Mouse (Mus musculus) midbrain, embryonic 11.5 days (tissue): ENCODE data around the gene Zp3. TPM values are rescaled to one million over a fixed set of nuclear protein-coding genes. Genes with fewer than 3 reads are reported as not detected.

Source experiments
- ATAC-seq: fragments of 200-750 bp; cut with Nextera tagmentation; 2 replicates; pipeline ENCODE4 v1.8.0; 2017; ENCODE audit warnings: moderate TSS enrichment, moderate library complexity; ENCODE audit not compliant: low FRiP score
- DNase-seq: peaks from one replicate; pipeline ENCODE4 v3.0.0; 2015; ENCODE audit warnings: low spot score; ENCODE audit errors: missing footprints
- H3K27ac ChIP-seq: fragments of 300-500 bp; sonication (generic); 2 replicates; pipeline ENCODE4 v1.5.1; 2014; ENCODE audit warnings: low read depth, low read length
- H3K27me3 ChIP-seq: fragments of 300-500 bp; sonication (generic); 2 replicates; pipeline ENCODE4 v1.6.1; 2014; ENCODE audit warnings: mild to moderate bottlenecking, low read length, moderate library complexity, mixed read lengths; ENCODE audit not compliant: control insufficient read depth, insufficient read depth
- H3K36me3 ChIP-seq: fragments of 300-500 bp; sonication (generic); 2 replicates; pipeline ENCODE4 v1.6.1; 2014; ENCODE audit warnings: mild to moderate bottlenecking, low read length, moderate library complexity, mixed read lengths; ENCODE audit not compliant: control insufficient read depth, insufficient read depth
- H3K4me1 ChIP-seq: fragments of 300-500 bp; sonication (generic); 2 replicates; pipeline ENCODE4 v1.6.1; 2014; ENCODE audit warnings: low read length; ENCODE audit not compliant: control insufficient read depth, insufficient read depth
- H3K4me2 ChIP-seq: fragments of 300-500 bp; sonication (generic); 2 replicates; pipeline ENCODE4 v1.6.1; 2014; ENCODE audit warnings: mild to moderate bottlenecking, moderate library complexity
- H3K4me3 ChIP-seq: fragments of 300-500 bp; sonication (generic); 2 replicates; pipeline ENCODE4 v1.5.1; 2014; ENCODE audit warnings: low read depth, low read length
- H3K9ac ChIP-seq: fragments of 300-500 bp; sonication (generic); 2 replicates; pipeline ENCODE4 v1.6.1; 2014; ENCODE audit warnings: low read length
- H3K9me3 ChIP-seq: fragments of 300-500 bp; sonication (generic); 2 replicates; pipeline ENCODE4 v1.6.1; 2016; ENCODE audit warnings: low read length; ENCODE audit not compliant: control insufficient read depth
- WGBS: fragments of 180-500 bp; shearing (Covaris S2); extraction: QIAGEN DNeasy Blood & Tissue Kit; methylation state at CpG from one replicate; pipeline ENCODE4 v1.1.7; 2014; 5-methylcytosine and 5-hydroxymethylcytosine counted together
- polyA plus RNA-seq: library from polyadenylated mRNA; unstranded; fragments of >200 nt; fragmentation: Nextera tagmentation; extraction: Ambion mirVana; gene quantifications from 2 replicates; pipeline ENCODE4 v1.2.1, GENCODE M21; 2014

Zp3 gene
- polyA plus RNA-seq, 1 experiment from 2014 or later, result not detected

- DNase-seq (no peak), ATAC-seq (no peak)
- H3K4me3 ChIP-seq, result no peak overlapping the region
- H3K9ac ChIP-seq, result no peak overlapping the region
- no peaks in the 10 kb centered on the region for H3K27me3 ChIP-seq
- H3K36me3 ChIP-seq, result 0 out of 2 replicates have a peak, but pooled peaks cover 2% of the 10 kb centered on the region
- no peaks in the 10 kb centered on the region for H3K4me1 ChIP-seq
- H3K27ac ChIP-seq, result no peak overlapping the region
- no peak overlapping the region for H3K4me2 ChIP-seq
- WGBS, result 88% methylated on average over 4 of the region's 4 CpGs
- H3K9me3 ChIP-seq, result no peaks in the 10 kb centered on the region
Measured at GRCm38 (mm10) chr5:136004537-136004936, 24.6 kb downstream of the Zp3 start.

- WGBS, result 79% methylated on average over 7 of the region's 7 CpGs
- no peak overlapping the region for H3K4me2 ChIP-seq
- H3K4me3 ChIP-seq, result no peak overlapping the region
Measured at GRCm38 (mm10) chr5:136007745-136008144, 27.8 kb downstream of the Zp3 start.

GRCm38 (mm10) chr5:136014877-136015276 is 35.0 kb downstream of the Zp3 start:
- WGBS, result 86% methylated on average over 10 of the region's 10 CpGs
- H3K4me3 ChIP-seq, result no peak overlapping the region
- no peak overlapping the region for H3K27ac ChIP-seq
- H3K9ac ChIP-seq, result no peak overlapping the region
- no peaks in the 10 kb centered on the region for H3K9me3 ChIP-seq
- H3K4me2 ChIP-seq, result no peak overlapping the region
- H3K27me3 ChIP-seq, result no peaks in the 10 kb centered on the region
- peaks cover 7% of the 10 kb centered on the region; the same call in 1 of the 2 replicates for H3K36me3 ChIP-seq
- H3K4me1 ChIP-seq, result no peaks in the 10 kb centered on the region
- no peak for ATAC-seq
- DNase-seq, result no peak

More at GRCm38 (mm10) chr5:136007745-136008144, 27.8 kb downstream of the Zp3 start:
- Histone ChIP-seq H3K27ac (no peak overlapping the region), H3K36me3 (peaks cover 9% of the 10 kb centered on the region; the same call in 1 of the 2 replicates), H3K4me1 (no peaks in the 10 kb centered on the region), H3K27me3 (no peaks in the 10 kb centered on the region), H3K9me3 (no peaks in the 10 kb centered on the region), H3K9ac (no peak overlapping the region)
- DNase-seq, result no peak
- ATAC-seq, result no peak

GRCm38 (mm10) chr5:136015586-136015985 is 35.7 kb downstream of the Zp3 start:
- H3K27ac ChIP-seq, result no peak overlapping the region
- H3K36me3 ChIP-seq, result peaks cover 7% of the 10 kb centered on the region; the same call in 1 of the 2 replicates
- no peak overlapping the region for H3K4me2 ChIP-seq
- ATAC-seq (no peak), DNase-seq (no peak)
- H3K9ac ChIP-seq, result no peak overlapping the region
- 85% methylated on average over 10 of the region's 10 CpGs for WGBS
- no peak overlapping the region for H3K4me3 ChIP-seq
- H3K9me3 ChIP-seq, result no peaks in the 10 kb centered on the region
- no peaks in the 10 kb centered on the region for H3K4me1 ChIP-seq
- H3K27me3 ChIP-seq, result no peaks in the 10 kb centered on the region

- WGBS, result 89% methylated on average over 10 of the region's 10 CpGs
Measured at GRCm38 (mm10) chr5:136016014-136016876, 36.3 kb downstream of the Zp3 start.

GRCm38 (mm10) chr5:136017262-136017661 is 37.4 kb downstream of the Zp3 start:
- H3K4me1 ChIP-seq, result no peaks in the 10 kb centered on the region
- H3K4me2 ChIP-seq, result no peak overlapping the region
- DNase-seq (no peak), ATAC-seq (no peak)
- WGBS, result 89% methylated on average over 6 of the region's 6 CpGs
- H3K4me3 ChIP-seq, result no peak overlapping the region
- H3K27ac ChIP-seq, result no peak overlapping the region
- H3K9ac ChIP-seq, result no peak overlapping the region
- H3K36me3 ChIP-seq, result 0 out of 2 replicates have a peak, but pooled peaks cover 5% of the 10 kb centered on the region
- no peaks in the 10 kb centered on the region for H3K27me3 ChIP-seq
- no peaks in the 10 kb centered on the region for H3K9me3 ChIP-seq

More at GRCm38 (mm10) chr5:136016014-136016876, 36.3 kb downstream of the Zp3 start:
- Histone ChIP-seq H3K27ac (no peak overlapping the region), H3K9me3 (no peaks in the 10 kb centered on the region), H3K4me1 (no peaks in the 10 kb centered on the region), H3K4me3 (no peak overlapping the region), H3K9ac (no peak overlapping the region), H3K36me3 (peaks cover 6% of the 10 kb centered on the region; the same call in 1 of the 2 replicates), H3K4me2 (no peak overlapping the region), H3K27me3 (no peaks in the 10 kb centered on the region)
- DNase-seq (no peak), ATAC-seq (no peak)

- H3K36me3 ChIP-seq, result 0 out of 2 replicates have a peak, but pooled peaks cover 2% of the 10 kb centered on the region
- WGBS, result 84% methylated on average over 2 of the region's 2 CpGs
- DNase-seq, result no peak
Measured at GRCm38 (mm10) chr5:136018726-136019125, 38.8 kb downstream of the Zp3 start.

GRCm38 (mm10) chr5:136019907-136020306 is 40.0 kb downstream of the Zp3 start:
- no peak overlapping the region for H3K9ac ChIP-seq
- H3K4me3 ChIP-seq, result no peak overlapping the region
- 0 out of 2 replicates have a peak, but pooled peaks cover 2% of the 10 kb centered on the region for H3K36me3 ChIP-seq
- no peak overlapping the region for H3K4me2 ChIP-seq
- 30% methylated on average over 1 of the region's 1 CpGs for WGBS
- ATAC-seq, result no peak
- DNase-seq, result no peak
- no peaks in the 10 kb centered on the region for H3K9me3 ChIP-seq
- no peaks in the 10 kb centered on the region for H3K4me1 ChIP-seq
- no peaks in the 10 kb centered on the region for H3K27me3 ChIP-seq
- H3K27ac ChIP-seq, result no peak overlapping the region

More at GRCm38 (mm10) chr5:136018726-136019125, 38.8 kb downstream of the Zp3 start:
- H3K27me3 ChIP-seq, result no peaks in the 10 kb centered on the region
- no peak for ATAC-seq
- H3K27ac ChIP-seq, result no peak overlapping the region
- no peaks in the 10 kb centered on the region for H3K9me3 ChIP-seq
- no peaks in the 10 kb centered on the region for H3K4me1 ChIP-seq
- H3K4me3 ChIP-seq, result no peak overlapping the region
- no peak overlapping the region for H3K4me2 ChIP-seq
- no peak overlapping the region for H3K9ac ChIP-seq

GRCm38 (mm10) chr5:136025712-136026111 is 45.8 kb downstream of the Zp3 start:
- H3K9me3 ChIP-seq, result no peaks in the 10 kb centered on the region
- no peak overlapping the region for H3K4me2 ChIP-seq
- H3K9ac ChIP-seq, result no peak overlapping the region
- no peak for ATAC-seq
- WGBS, result 81% methylated on average over 3 of the region's 3 CpGs
- DNase-seq, result no peak
- no peaks in the 10 kb centered on the region for H3K27me3 ChIP-seq
- no peak overlapping the region for H3K4me3 ChIP-seq
- H3K27ac ChIP-seq, result no peak overlapping the region
- H3K4me1 ChIP-seq, result no peaks in the 10 kb centered on the region
- peaks cover 9% of the 10 kb centered on the region; the same call in 1 of the 2 replicates for H3K36me3 ChIP-seq
